Mouse (Mus musculus): ENCODE results near the gene Zfp710.

DNA sequence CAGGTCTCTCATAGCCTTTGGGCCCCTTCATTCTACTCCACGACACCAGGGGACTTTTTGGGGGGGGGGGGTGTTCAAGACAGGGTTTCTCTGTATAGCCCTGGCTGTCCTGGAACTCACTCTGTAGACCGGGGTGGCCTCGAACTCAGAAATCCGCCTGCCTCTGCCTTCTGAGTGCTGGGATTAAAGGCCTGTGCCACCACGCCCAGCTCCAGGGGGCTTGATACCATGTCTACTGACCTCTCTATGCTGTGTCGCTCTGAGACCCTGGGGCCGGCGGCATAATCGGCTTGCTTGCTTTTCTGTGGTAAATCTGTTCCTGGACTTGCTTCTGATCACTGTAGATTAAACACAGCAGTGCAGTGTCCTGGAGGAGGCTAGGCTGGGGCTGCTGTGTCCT is 46.6 kb downstream of the Zfp710 start:
- TF ChIP-seq POLR2A (IDR thresholded peaks at IDR 0.05; ENCODE audit: low read depth, low read length) (no peak), CTCF (IDR thresholded peaks at IDR 0.05; ENCODE audit: borderline replicate concordance, insufficient read depth, low read length) (no peak)
